Mouse (Mus musculus): ENCODE results near the gene Zfp346.

- TF ChIP-seq POLR2A (IDR thresholded peaks at IDR 0.05; ENCODE audit: insufficient read length, low read depth) (peak; percentile 23), POLR2AphosphoS2 (IDR thresholded peaks at IDR 0.05; ENCODE audit: insufficient read length, low read depth) (no peak), E2F4 (IDR thresholded peaks at IDR 0.05; ENCODE audit: insufficient read depth) (no peak), MYOD1 (IDR thresholded peaks at IDR 0.05; ENCODE audit: control insufficient read depth in 1 of 3, insufficient read length in 2 of 3, low read depth in 2 of 3) (no peak), USF1 (IDR thresholded peaks at IDR 0.05; ENCODE audit: low read depth) (no peak), CEBPB (IDR thresholded peaks at IDR 0.05; ENCODE audit: insufficient read depth, poor library complexity, severe bottlenecking) (no peak), MYOG (IDR thresholded peaks at IDR 0.05; ENCODE audit: control insufficient read depth in 1 of 3, insufficient read depth in 1 of 3, insufficient read length in 2 of 3, low read depth in 2 of 3) (no peak), TCF12 (IDR thresholded peaks at IDR 0.05; ENCODE audit: insufficient read depth, poor library complexity, severe bottlenecking) (no peak), SRF (IDR thresholded peaks at IDR 0.05; ENCODE audit: control insufficient read depth, insufficient read length, low read depth) (no peak), TCF3 (IDR thresholded peaks at IDR 0.05; ENCODE audit: insufficient read length, low read depth) (no peak), MAX (IDR thresholded peaks at IDR 0.05; ENCODE audit: low read depth) (no peak), REST (IDR thresholded peaks at IDR 0.05; ENCODE audit: insufficient read depth, insufficient read length) (no peak)
Measured at GRCm38 (mm10) chr13:55152621-55153415, 47.7 kb downstream of the Zfp346 start, which contains the start of gene Fgfr4.
